8 mouse cellular contexts compared by ENCODE assay signal in genomic region chr17:47386649-47387048, GRCm38 (mm10). TPM values are rescaled to one million over a fixed set of nuclear protein-coding genes. Genes with fewer than 3 reads are reported as not detected.
A peak's percentile ranks its signal among the peaks of the same experiment; 100 is the strongest.
DNase-seq lines count a peak whose midpoint lies in the region; ATAC-seq and TF ChIP-seq lines count a peak whose summit lies in the region.
"Had no signal": no experiment of that assay in that cellular context is flagged by ENCODE, and none has a peak within 500 bp of the region (broad histone marks: within the 10 kb centered on the region; RNA-seq: fewer than 3 reads in every experiment).

No protein-coding gene starts in this region.

- H3K4me2 ChIP-seq in kidney, embryonic 14.5 days (replicated peaks; ENCODE audit: low read depth, low read length), result no peak overlapping the region
- H3K4me2 ChIP-seq in midbrain, postnatal 0 days (ENCODE audit: low read depth, low read length, poor library complexity, severe bottlenecking), result no peak overlapping the region

- no peak for TF ChIP-seq POLR2A in kidney, adult 2 months (IDR thresholded peaks at IDR 0.05; ENCODE audit: low read depth, low read length)

- no peak overlapping the region for H3K4me3 ChIP-seq in kidney, embryonic 14.5 days (ENCODE audit: low read length)
- no peak overlapping the region for H3K4me3 ChIP-seq in E14TG2a.4 (replicated peaks; ENCODE audit: low read length)
- H3K4me3 ChIP-seq in kidney, adult 2 months (ENCODE audit: insufficient read depth, low read depth, low read length), result no peak overlapping the region
- H3K4me3 ChIP-seq in midbrain, postnatal 0 days (ENCODE audit: low read depth, low read length), result no peak overlapping the region
- H3K4me3 ChIP-seq: myocyte had no signal

- no peaks in the 10 kb centered on the region for H3K27me3 ChIP-seq in kidney, embryonic 14.5 days (ENCODE audit: control insufficient read depth, insufficient read depth, low read length)
- H3K27me3 ChIP-seq in E14TG2a.4 (ENCODE audit: insufficient read depth, low read length), result peaks cover 4% of the 10 kb centered on the region; the same call in 1 of the 2 replicates
- no peaks in the 10 kb centered on the region for H3K27me3 ChIP-seq in kidney, adult 2 months (replicated peaks; ENCODE audit: control insufficient read depth, insufficient read depth, low read length)
- H3K27me3 ChIP-seq in midbrain, postnatal 0 days (ENCODE audit: insufficient read depth, low read length), result no peaks in the 10 kb centered on the region

- 68% methylated on average over 4 of the region's 4 CpGs for WGBS in kidney, embryonic 14.5 days
- WGBS in kidney, adult 2 months, result 69% methylated on average over 4 of the region's 4 CpGs
- 67% methylated on average over 4 of the region's 4 CpGs for WGBS in midbrain, postnatal 0 days

- H3K4me1 ChIP-seq in kidney, embryonic 14.5 days (ENCODE audit: control insufficient read depth, insufficient read depth, low read length), result 0 out of 2 replicates have a peak, but pooled peaks cover 2% of the 10 kb centered on the region
- H3K4me1 ChIP-seq in E14TG2a.4 (replicated peaks; ENCODE audit: low read depth, low read length), result peaks cover 13% of the 10 kb centered on the region
- no peaks in the 10 kb centered on the region for H3K4me1 ChIP-seq in kidney, adult 2 months (ENCODE audit: control insufficient read depth, insufficient read depth, low read length)
- no peaks in the 10 kb centered on the region for H3K4me1 ChIP-seq in midbrain, postnatal 0 days (ENCODE audit: insufficient read depth, low read length)

- peaks cover 2% of the 10 kb centered on the region; the same call in 1 of the 2 replicates for H3K9me3 ChIP-seq in kidney, embryonic 14.5 days (ENCODE audit: control insufficient read depth, low read length)
- H3K9me3 ChIP-seq in E14TG2a.4 (ENCODE audit: low read length), result peaks cover 35% of the 10 kb centered on the region
- H3K9me3 ChIP-seq in midbrain, postnatal 0 days (ENCODE audit: low read length), result no peaks in the 10 kb centered on the region

- no peak overlapping the region for H3K9ac ChIP-seq in kidney, embryonic 14.5 days (ENCODE audit: low read depth, low read length)
- H3K9ac ChIP-seq in midbrain, postnatal 0 days (replicated peaks; ENCODE audit: low read length, poor library complexity, severe bottlenecking), result no peak overlapping the region

- no peak for ATAC-seq in kidney, embryonic 14.5 days (ENCODE audit: low FRiP score, low TSS enrichment)
- ATAC-seq in midbrain, postnatal 0 days (ENCODE audit: low FRiP score), result no peak

- peak; percentile 96 for TF ChIP-seq CTCF in E14TG2a.4 (conservative IDR thresholded peaks at IDR 0.05; ENCODE audit: low read length)
- peak; percentile 80 for TF ChIP-seq CTCF in kidney, adult 2 months (conservative IDR thresholded peaks at IDR 0.05; ENCODE audit: insufficient read depth, insufficient read length, low read depth, low read length)
- peak; percentile 79 for TF ChIP-seq CTCF in midbrain, postnatal 0 days (IDR thresholded peaks at IDR 0.05)

- no peak overlapping the region for H3K27ac ChIP-seq in kidney, embryonic 14.5 days (ENCODE audit: low read depth, low read length)
- H3K27ac ChIP-seq in kidney, adult 2 months (ENCODE audit: insufficient read depth, low read depth, low read length), result no peak overlapping the region
- H3K27ac ChIP-seq in midbrain, postnatal 0 days (ENCODE audit: low read depth, low read length), result no peak overlapping the region

- peak; percentile 42 for DNase-seq in kidney, adult 11 months
- peak; percentile 80 for DNase-seq in ZHBTc4 (ENCODE audit: low read depth, low spot score)
- DNase-seq in kidney, adult 2 months, result peak; percentile 55
- DNase-seq in midbrain, postnatal 0 days (ENCODE audit: low spot score), result peak; percentile 25
- peak; percentile 73 for DNase-seq in thymus, postnatal 25 days

- H3K36me3 ChIP-seq in kidney, embryonic 14.5 days (ENCODE audit: control insufficient read depth, insufficient read depth, low read length), result peaks cover 2% of the 10 kb centered on the region; the same call in 1 of the 2 replicates
- H3K36me3 ChIP-seq in E14TG2a.4 (ENCODE audit: insufficient read depth, low read length), result peaks cover 8% of the 10 kb centered on the region
- no peaks in the 10 kb centered on the region for H3K36me3 ChIP-seq in kidney, adult 2 months (ENCODE audit: control insufficient read depth, insufficient read depth, low read length)
- H3K36me3 ChIP-seq in midbrain, postnatal 0 days (ENCODE audit: insufficient read depth, low read length), result no peaks in the 10 kb centered on the region

RNA-seq across cellular contexts. Expression of gene Guca1b, which starts 1.5 kb away (rescaled TPM):
- polyA plus RNA-seq in kidney, embryonic 14.5 days (2014; fragmentation: Nextera tagmentation; extraction: Ambion mirVana), result 0.46 and 0.57 TPM in 2 replicates
- 0.91 and 0.95 TPM in 2 replicates for polyA plus RNA-seq in kidney, adult 2 months (2012; rRNA removed)
- total RNA-seq in midbrain, postnatal 0 days (2014; rRNA removed), result 0.52 TPM in 1 of 2 replicates, not detected in the other
- 0.31 and 0.33 TPM in 2 replicates for polyA plus RNA-seq in midbrain, postnatal 0 days (2015; fragmentation: Nextera tagmentation; extraction: Ambion mirVana)

RNA-seq across cellular contexts. Expression of gene Guca1a, which starts 13.7 kb away (rescaled TPM):
- polyA plus RNA-seq in kidney, embryonic 14.5 days (2014; fragmentation: Nextera tagmentation; extraction: Ambion mirVana), result 2.4 and 2.8 TPM in 2 replicates
- 0.91 and 1.4 TPM in 2 replicates for polyA plus RNA-seq in kidney, adult 2 months (2012; rRNA removed)
- total RNA-seq in midbrain, postnatal 0 days (2014; rRNA removed), result not detected in 2 replicates
- 1.3 and 1.5 TPM in 2 replicates for polyA plus RNA-seq in midbrain, postnatal 0 days (2015; fragmentation: Nextera tagmentation; extraction: Ambion mirVana)

RNA-seq across cellular contexts. Expression of gene Mrps10, which starts 18.0 kb away (rescaled TPM):
- polyA plus RNA-seq in kidney, embryonic 14.5 days (2014; fragmentation: Nextera tagmentation; extraction: Ambion mirVana), result 91.2 and 98.2 TPM in 2 replicates
- 28.5 and 30.8 TPM in 2 replicates for polyA plus RNA-seq in kidney, adult 2 months (2012; rRNA removed)
- total RNA-seq in midbrain, postnatal 0 days (2014; rRNA removed), result 28.4 and 33.3 TPM in 2 replicates
- 70.1 and 79.4 TPM in 2 replicates for polyA plus RNA-seq in midbrain, postnatal 0 days (2015; fragmentation: Nextera tagmentation; extraction: Ambion mirVana)

RNA-seq across cellular contexts. Expression of gene AI661453, which starts 49.8 kb away (rescaled TPM):
- polyA plus RNA-seq in kidney, embryonic 14.5 days (2014; fragmentation: Nextera tagmentation; extraction: Ambion mirVana), result 1.6 and 2.1 TPM in 2 replicates
- 7.9 and 9.7 TPM in 2 replicates for polyA plus RNA-seq in kidney, adult 2 months (2012; rRNA removed)
- total RNA-seq in midbrain, postnatal 0 days (2014; rRNA removed), result 0.19 and 0.93 TPM in 2 replicates
- polyA plus RNA-seq in midbrain, postnatal 0 days (2015; fragmentation: Nextera tagmentation; extraction: Ambion mirVana), result 0.13 and 0.19 TPM in 2 replicates

RNA-seq across cellular contexts. Expression of gene 1700001C19Rik, which starts 50.5 kb away (rescaled TPM):
- polyA plus RNA-seq in kidney, embryonic 14.5 days (2014; fragmentation: Nextera tagmentation; extraction: Ambion mirVana), result 0.39 TPM in 1 of 2 replicates, not detected in the other
- polyA plus RNA-seq in kidney, adult 2 months (2012; rRNA removed), result 0.09 and 0.23 TPM in 2 replicates
- 0.22 and 2.5 TPM in 2 replicates for total RNA-seq in midbrain, postnatal 0 days (2014; rRNA removed)
- polyA plus RNA-seq in midbrain, postnatal 0 days (2015; fragmentation: Nextera tagmentation; extraction: Ambion mirVana), result 0.46 and 0.48 TPM in 2 replicates
- polyA plus RNA-seq: myocyte had no signal

Comparison
In these comparisons a context has a peak if more than half of its experiments do, and no peak if none do; other contexts are left out.
1. DNase-seq: peak in every context shown above with its lines; median percentile 80 in ZHBTc4; 73 in thymus, postnatal 25 days; 55 in kidney, adult 2 months; 42 in kidney, adult 11 months; 25 in midbrain, postnatal 0 days.